Mouse (Mus musculus) kidney, adult 2 months (tissue): ENCODE results near the gene Shroom1.

Source experiments
- CTCF ChIP-seq: fragments of 200-500 bp; conservative IDR thresholded peaks from 2 replicates; pipeline ENCODE4 v1.5.1; 2011; ENCODE audit warnings: low read depth, mild to moderate bottlenecking, control low read depth, low read length, moderate library complexity, mixed read lengths; ENCODE audit not compliant: insufficient read depth, insufficient read length
- POLR2A ChIP-seq: fragments of 200-500 bp; IDR thresholded peaks from one replicate; pipeline ENCODE4 v1.6.1; 2011; ENCODE audit warnings: low read depth, low read length, control low read depth

DNA sequence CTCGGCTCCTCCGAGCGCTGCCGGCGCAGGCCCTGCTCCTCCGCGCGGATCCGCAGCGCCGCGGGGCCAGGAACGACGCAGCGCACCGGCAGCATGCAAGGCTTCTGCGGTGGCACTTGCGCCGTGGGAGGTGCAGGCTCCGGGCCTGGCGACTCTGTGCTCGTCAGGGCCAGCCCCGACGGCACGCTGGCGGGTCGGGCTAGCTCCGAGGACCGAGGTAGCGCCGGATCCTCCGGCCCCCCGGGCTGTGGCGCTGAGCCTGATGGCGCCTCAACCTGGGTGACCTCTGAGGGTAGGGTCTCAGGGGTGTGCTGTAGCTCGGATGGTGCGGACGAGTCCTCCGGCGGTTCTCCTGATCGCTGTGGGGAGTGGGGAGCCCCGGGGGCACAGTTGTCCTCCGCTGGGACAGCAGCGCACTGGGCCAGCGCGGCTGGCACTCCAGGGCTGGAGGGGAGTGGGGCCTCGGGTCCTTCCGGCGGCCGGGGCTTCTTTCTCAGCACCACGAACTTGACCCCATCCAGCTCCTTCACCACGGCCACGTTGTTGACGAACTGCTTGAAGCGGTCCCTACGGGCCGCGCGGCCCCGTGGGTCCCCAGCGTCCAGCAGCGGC, 22.3 kb downstream of the Shroom1 start:
- TF ChIP-seq CTCF (no peak), POLR2A (no peak)
